Mouse (Mus musculus) E14TG2a.4 (cell line): ENCODE results near the gene Zfp84.

Experiments used
- H3K27me3 ChIP-seq: 2 replicates; pipeline ENCODE4 v1.6.1; 2014; ENCODE audit warnings: low read length, control low read depth; ENCODE audit not compliant: insufficient read depth
- H3K36me3 ChIP-seq: 2 replicates; pipeline ENCODE4 v1.6.1; 2014; ENCODE audit warnings: low read length, control low read depth; ENCODE audit not compliant: insufficient read depth
- H3K4me1 ChIP-seq: replicated peaks from 2 replicates; pipeline ENCODE4 v1.6.1; 2014; ENCODE audit warnings: low read depth, low read length, control low read depth
- H3K4me3 ChIP-seq: replicated peaks from 2 replicates; pipeline ENCODE4 v1.5.1; 2014; ENCODE audit warnings: mild to moderate bottlenecking, low read length
- H3K9me3 ChIP-seq: 2 replicates; pipeline ENCODE4 v1.6.1; 2014; ENCODE audit warnings: low read length, control low read depth
- CTCF ChIP-seq: conservative IDR thresholded peaks from 2 replicates; pipeline ENCODE4 v1.5.1; 2014; ENCODE audit warnings: low read length
- NANOG ChIP-seq: IDR thresholded peaks from 2 replicates; pipeline ENCODE4 v1.6.1; 2014; ENCODE audit warnings: borderline replicate concordance, low read length, mixed read lengths
- POU5F1 ChIP-seq: IDR thresholded peaks from 2 replicates; pipeline ENCODE4 v1.6.1; 2014; ENCODE audit warnings: low read length, borderline replicate concordance

Zfp84 gene

DNA sequence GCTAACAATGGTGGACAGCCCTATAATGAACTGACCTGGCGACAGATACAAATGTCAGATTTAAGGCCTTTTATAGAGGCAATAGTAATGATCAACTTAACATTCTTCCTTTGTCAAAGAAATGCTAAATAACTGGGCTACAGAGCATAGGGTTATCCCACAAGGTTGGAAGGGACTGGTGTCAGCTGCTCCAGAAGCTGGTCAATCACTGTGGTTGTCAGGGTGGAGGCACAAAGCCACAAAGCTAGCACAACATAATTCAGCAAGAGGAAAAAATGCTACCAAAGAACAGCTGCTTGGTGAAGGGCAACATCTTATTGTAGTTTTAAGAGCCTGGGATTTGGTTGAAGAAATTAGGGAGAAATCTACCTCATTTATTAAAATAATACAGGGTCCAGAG lies 43.9 kb downstream of the Zfp84 start:
- peaks cover 40% of the 10 kb centered on the region for H3K9me3 ChIP-seq
- no peak overlapping the region for H3K4me3 ChIP-seq
- H3K4me1 ChIP-seq, result peaks cover 12% of the 10 kb centered on the region
- H3K27me3 ChIP-seq, result no peaks in the 10 kb centered on the region
- H3K36me3 ChIP-seq, result no peaks in the 10 kb centered on the region
- TF ChIP-seq NANOG (no peak), CTCF (no peak), POU5F1 (no peak)

DNA sequence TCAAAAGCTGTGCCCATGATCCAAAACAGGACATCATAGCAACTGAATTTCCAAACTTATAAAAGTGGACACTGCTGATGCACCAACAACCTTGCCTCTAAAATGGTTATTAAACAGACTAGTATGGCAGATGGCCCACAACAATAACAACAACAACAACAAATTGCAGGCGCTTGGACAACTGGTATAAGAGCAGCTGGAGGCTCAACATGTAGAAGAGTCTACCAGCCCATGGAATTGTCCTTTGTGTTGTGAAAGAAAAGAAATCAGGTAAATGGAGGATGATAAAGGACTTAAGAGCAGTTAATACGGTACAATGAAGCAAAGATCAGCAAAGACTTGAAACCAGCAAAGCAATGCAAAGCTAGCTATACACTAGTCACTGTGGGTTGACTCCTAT lies 46.0 kb downstream of the Zfp84 start:
- Histone ChIP-seq H3K27me3 (no peaks in the 10 kb centered on the region), H3K4me1 (peaks cover 17% of the 10 kb centered on the region), H3K4me3 (no peak overlapping the region), H3K36me3 (0 out of 2 replicates have a peak, but pooled peaks cover 4% of the 10 kb centered on the region), H3K9me3 (peaks cover 32% of the 10 kb centered on the region)
- no peak for TF ChIP-seq POU5F1
- TF ChIP-seq CTCF, result no peak
- no peak for TF ChIP-seq NANOG

DNA sequence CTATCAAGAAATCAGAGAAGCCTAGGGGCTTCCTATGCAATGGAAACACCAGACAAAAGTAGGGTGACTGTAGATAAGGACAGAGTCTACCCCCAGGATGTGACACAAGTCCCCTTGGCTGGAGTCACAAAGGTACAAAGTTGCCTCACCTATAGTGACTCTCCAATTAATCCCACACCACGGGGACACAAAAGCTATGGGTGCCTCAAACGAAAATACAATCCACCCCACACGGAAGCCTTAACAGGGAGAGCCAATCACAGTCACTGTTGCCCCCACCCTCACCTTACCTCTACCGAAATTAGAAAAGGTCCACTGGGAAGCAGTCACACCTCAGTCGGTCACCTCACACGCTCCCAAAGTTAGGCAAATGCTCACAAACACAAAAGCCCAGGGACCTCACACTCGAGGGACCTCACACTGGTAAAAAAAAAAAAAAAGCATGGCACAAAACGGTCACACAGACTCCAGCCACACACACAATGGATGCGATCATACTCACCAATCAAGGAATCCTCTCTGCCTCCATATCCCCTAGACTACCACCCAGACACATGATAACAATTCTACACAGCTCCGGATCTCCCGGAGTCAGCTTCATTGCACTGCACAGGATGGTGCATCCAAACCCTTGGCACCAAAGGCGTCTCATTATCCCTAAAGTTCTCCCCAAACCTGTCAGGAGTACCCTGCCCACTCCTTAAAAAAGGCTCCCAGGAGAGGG lies 46.9 kb downstream of the Zfp84 start:
- Histone ChIP-seq H3K9me3 (peaks cover 29% of the 10 kb centered on the region), H3K36me3 (0 out of 2 replicates have a peak, but pooled peaks cover 4% of the 10 kb centered on the region), H3K27me3 (no peaks in the 10 kb centered on the region), H3K4me1 (peaks cover 24% of the 10 kb centered on the region), H3K4me3 (peak overlapping the region; percentile 89)
- TF ChIP-seq NANOG, result no peak
- TF ChIP-seq POU5F1, result no peak
- no peak for TF ChIP-seq CTCF

DNA sequence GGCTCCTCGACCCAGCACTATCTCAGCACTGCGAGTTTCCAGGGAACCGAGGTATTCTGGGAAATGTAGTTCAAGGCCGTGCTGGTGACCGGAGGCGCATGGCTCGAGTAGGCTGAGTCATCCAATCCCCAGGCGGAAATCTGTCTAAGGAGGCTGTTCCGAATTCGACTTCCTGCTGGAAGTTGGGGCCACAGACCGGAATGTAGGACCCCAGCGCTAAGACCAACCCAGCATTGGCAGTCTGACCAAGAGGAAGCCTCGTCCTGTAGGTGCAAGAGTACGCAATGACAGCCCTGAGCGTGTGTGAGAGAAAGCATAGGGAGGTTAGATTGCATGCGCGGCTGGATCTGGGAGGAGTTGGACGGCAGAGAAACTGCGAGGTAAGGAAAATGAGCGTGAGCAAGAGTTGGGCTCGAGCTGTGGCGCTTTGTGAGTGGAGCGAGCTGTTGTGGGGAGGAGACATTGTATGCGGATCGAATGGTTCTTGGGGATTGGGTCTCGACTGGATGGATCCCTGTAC lies 47.6 kb downstream of the Zfp84 start, which contains the start of gene Zfp790:
TSS of gene Zfp790 (plus strand) at position 205 of the 520 bp plus-strand sequence.
- peak within 1 kb of the TSS; percentile 89 for H3K4me3 ChIP-seq
- H3K36me3 ChIP-seq, result peaks cover 4% of the 10 kb centered on the region; the same call in 1 of the 2 replicates
- no peak for TF ChIP-seq POU5F1
- no peak for TF ChIP-seq CTCF
- TF ChIP-seq NANOG, result no peak
- H3K27me3 ChIP-seq, result no peaks in the 10 kb centered on the region
- peaks cover 24% of the 10 kb centered on the region for H3K4me1 ChIP-seq
- peaks cover 29% of the 10 kb centered on the region for H3K9me3 ChIP-seq

DNA sequence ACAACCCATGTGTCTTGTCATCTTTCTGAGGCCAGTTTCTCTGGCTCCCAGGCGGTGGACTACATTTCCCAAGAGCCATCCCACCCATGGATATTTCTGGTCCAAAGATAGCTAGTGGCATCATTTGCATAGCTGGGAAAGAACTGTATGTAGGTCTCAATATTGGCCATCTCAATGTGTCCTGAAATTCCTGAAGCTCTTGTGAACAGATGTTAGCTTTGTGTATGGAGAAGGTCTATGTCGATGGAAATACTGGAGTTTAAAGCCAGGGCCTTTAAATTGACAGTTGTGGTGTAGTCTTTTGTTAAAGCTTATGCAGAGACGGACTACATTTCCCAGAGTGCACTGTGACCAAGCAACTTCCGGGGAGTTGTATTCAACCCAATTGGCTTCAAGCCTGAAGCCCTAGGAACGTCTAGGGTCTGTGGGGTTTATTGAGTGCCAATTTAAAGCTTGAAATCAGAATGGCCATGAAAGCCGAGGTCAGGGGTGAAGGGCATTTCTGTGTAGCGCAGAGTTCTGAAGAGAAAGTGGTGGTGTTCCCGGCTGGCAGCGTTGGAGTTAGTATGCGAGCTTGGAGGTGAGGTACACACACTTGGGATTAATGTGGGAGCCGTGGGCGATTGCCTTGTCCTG lies 50.4 kb downstream of the Zfp84 start:
- H3K9me3 ChIP-seq, result peaks cover 15% of the 10 kb centered on the region
- no peaks in the 10 kb centered on the region for H3K27me3 ChIP-seq
- TF ChIP-seq NANOG, result no peak
- TF ChIP-seq POU5F1, result no peak
- TF ChIP-seq CTCF, result no peak
- H3K36me3 ChIP-seq, result peaks cover 15% of the 10 kb centered on the region
- peak overlapping the region; percentile 82 for H3K4me3 ChIP-seq
- peaks cover 24% of the 10 kb centered on the region for H3K4me1 ChIP-seq

DNA sequence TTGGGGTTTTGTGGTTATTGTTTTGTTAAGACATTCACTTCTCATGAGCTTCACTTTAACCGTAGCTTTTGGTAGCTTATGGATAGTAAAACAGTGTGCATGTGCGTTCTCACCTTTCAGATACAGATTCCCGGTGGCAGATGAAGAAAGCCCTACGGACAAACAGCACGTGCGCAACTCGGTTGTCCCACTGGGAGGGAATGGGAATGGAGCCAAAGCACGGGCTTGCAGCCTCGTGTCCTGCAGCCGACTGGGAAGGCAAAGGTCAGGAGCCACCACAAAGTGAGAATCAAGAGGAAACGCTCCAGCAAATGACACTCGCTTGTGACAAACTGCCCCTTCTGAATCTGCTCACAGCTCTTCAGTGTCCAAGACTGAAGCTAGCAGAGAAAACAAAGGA lies 59.6 kb downstream of the Zfp84 start:
- no peak overlapping the region for H3K4me3 ChIP-seq
- TF ChIP-seq POU5F1 (no peak), NANOG (no peak), CTCF (no peak)
- H3K4me1 ChIP-seq, result peaks cover 4% of the 10 kb centered on the region; the same call in 1 of the 2 replicates
- H3K27me3 ChIP-seq, result no peaks in the 10 kb centered on the region
- H3K9me3 ChIP-seq, result peaks cover 7% of the 10 kb centered on the region; the same call in 1 of the 2 replicates
- H3K36me3 ChIP-seq, result peaks cover 68% of the 10 kb centered on the region
